Mouse (Mus musculus) embryonic facial prominence, embryonic 11.5 days (tissue): ENCODE measurements around the gene Zmynd8. TPM values are rescaled to one million over a fixed set of nuclear protein-coding genes. Genes with fewer than 3 reads are reported as not detected.

Experiments used
- ATAC-seq: fragments of 200-750 bp; cut with Nextera tagmentation; replicated peaks from 2 replicates; pipeline ENCODE4 v1.8.0; 2017; ENCODE audit warnings: low read depth; ENCODE audit not compliant: insufficient number of reproducible peaks, low FRiP score, low TSS enrichment
- DNase-seq: peaks from one replicate; pipeline ENCODE4 v3.0.0-alpha.2; 2015; ENCODE audit warnings: low spot score
- H3K27ac ChIP-seq: fragments of 300-500 bp; sonication (generic); replicated peaks from 2 replicates; pipeline ENCODE4 v1.5.1; 2014; ENCODE audit warnings: mild to moderate bottlenecking, low read depth, low read length, control low read depth
- H3K27me3 ChIP-seq: fragments of 300-500 bp; sonication (generic); 2 replicates; pipeline ENCODE4 v1.6.1; 2014; ENCODE audit warnings: mild to moderate bottlenecking, low read length, moderate library complexity, mixed read lengths; ENCODE audit not compliant: control insufficient read depth, insufficient read depth
- H3K36me3 ChIP-seq: fragments of 300-500 bp; sonication (generic); replicated peaks from 2 replicates; pipeline ENCODE4 v1.6.1; 2014; ENCODE audit warnings: low read depth, mild to moderate bottlenecking, low read length, moderate library complexity, mixed read lengths; ENCODE audit not compliant: control insufficient read depth, insufficient read depth
- H3K4me1 ChIP-seq: fragments of 300-500 bp; sonication (generic); 2 replicates; pipeline ENCODE4 v1.6.1; 2014; ENCODE audit warnings: low read length, mixed read lengths; ENCODE audit not compliant: control insufficient read depth, insufficient read depth
- H3K4me2 ChIP-seq: fragments of 300-500 bp; sonication (generic); 2 replicates; pipeline ENCODE4 v1.6.1; 2014; ENCODE audit warnings: low read depth, mild to moderate bottlenecking, control low read depth, low read length, moderate library complexity
- H3K4me3 ChIP-seq: fragments of 300-500 bp; sonication (generic); 2 replicates; pipeline ENCODE4 v1.5.1; 2014; ENCODE audit warnings: low read depth, low read length, control low read depth
- H3K9ac ChIP-seq: fragments of 300-500 bp; sonication (generic); replicated peaks from 2 replicates; pipeline ENCODE4 v1.6.1; 2014; ENCODE audit warnings: mild to moderate bottlenecking, control low read depth, low read length
- H3K9me3 ChIP-seq: fragments of 300-500 bp; sonication (generic); replicated peaks from 2 replicates; pipeline ENCODE4 v1.6.1; 2016; ENCODE audit warnings: mild to moderate bottlenecking, low read length, inconsistent platforms, mixed read lengths; ENCODE audit not compliant: control insufficient read depth
- WGBS: fragments of 180-500 bp; shearing (Covaris S2); extraction: QIAGEN DNeasy Blood & Tissue Kit; methylation state at CpG from one replicate; pipeline ENCODE4 v1.1.7; 2014; 5-methylcytosine and 5-hydroxymethylcytosine counted together
- polyA plus RNA-seq: library from polyadenylated mRNA; unstranded; fragments of >200 nt; fragmentation: Nextera tagmentation; extraction: Ambion mirVana; gene quantifications from 2 replicates; pipeline ENCODE4 v1.2.1, GENCODE M21; 2014

Zmynd8 gene
- polyA plus RNA-seq, 1 experiment from 2014 or later = 36.8 TPM

- DNase-seq (peak; percentile 74), ATAC-seq (no peak)
- Histone ChIP-seq H3K9ac (no peak overlapping the region), H3K4me1 (no peaks in the 10 kb centered on the region), H3K27ac (no peak overlapping the region), H3K4me2 (no peak overlapping the region), H3K27me3 (no peaks in the 10 kb centered on the region), H3K4me3 (no peak overlapping the region), H3K9me3 (no peaks in the 10 kb centered on the region), H3K36me3 (peaks cover 15% of the 10 kb centered on the region)
- 68% methylated on average over 9 of the region's 9 CpGs for WGBS
Measured at GRCm38 (mm10) chr2:165791657-165792056, 107.2 kb downstream of the Zmynd8 start.

DNA sequence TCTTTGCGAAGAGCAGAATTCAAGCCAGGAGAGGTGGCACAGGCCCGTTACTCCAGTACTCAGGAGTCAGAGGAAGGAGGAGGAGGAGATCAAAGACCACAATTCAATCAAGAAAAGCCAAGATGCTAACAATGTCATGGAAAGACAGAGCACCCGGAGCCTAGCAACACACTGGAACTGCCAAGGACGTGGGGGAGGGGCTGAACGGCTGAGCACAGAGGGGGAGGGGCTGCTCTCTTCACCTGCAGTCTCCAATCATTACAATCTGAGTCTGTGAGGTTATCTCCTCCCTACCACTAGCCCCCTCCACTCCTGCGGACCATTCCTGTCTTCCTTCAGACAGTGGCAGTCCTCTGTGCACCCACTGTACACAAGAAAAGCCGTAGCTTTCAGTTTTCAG lies 107.8 kb downstream of the Zmynd8 start:
- Histone ChIP-seq H3K4me2 (no peak overlapping the region), H3K27me3 (no peaks in the 10 kb centered on the region), H3K4me1 (no peaks in the 10 kb centered on the region), H3K9me3 (no peaks in the 10 kb centered on the region), H3K27ac (no peak overlapping the region), H3K4me3 (no peak overlapping the region), H3K36me3 (peaks cover 15% of the 10 kb centered on the region), H3K9ac (no peak overlapping the region)
- ATAC-seq = no peak
- DNase-seq = no peak
- WGBS = 81% methylated on average over 7 of the region's 7 CpGs

- H3K4me3 ChIP-seq = no peak overlapping the region
- ATAC-seq = no peak
Measured at GRCm38 (mm10) chr2:165789667-165790066, 109.1 kb downstream of the Zmynd8 start.

GRCm38 (mm10) chr2:165788796-165789195 lies 110.0 kb downstream of the Zmynd8 start:
- Histone ChIP-seq H3K4me1 (no peaks in the 10 kb centered on the region), H3K9ac (no peak overlapping the region), H3K4me3 (no peak overlapping the region), H3K4me2 (no peak overlapping the region), H3K27ac (no peak overlapping the region), H3K36me3 (peaks cover 13% of the 10 kb centered on the region), H3K27me3 (no peaks in the 10 kb centered on the region), H3K9me3 (no peaks in the 10 kb centered on the region)
- WGBS = 94% methylated on average over 9 of the region's 9 CpGs
- ATAC-seq (no peak), DNase-seq (no peak)

More at GRCm38 (mm10) chr2:165789667-165790066, 109.1 kb downstream of the Zmynd8 start:
- H3K4me1 ChIP-seq = no peaks in the 10 kb centered on the region
- no peak for DNase-seq
- no peak overlapping the region for H3K4me2 ChIP-seq
- no peak overlapping the region for H3K27ac ChIP-seq
- peaks cover 17% of the 10 kb centered on the region for H3K36me3 ChIP-seq
- H3K27me3 ChIP-seq = no peaks in the 10 kb centered on the region
- H3K9me3 ChIP-seq = no peaks in the 10 kb centered on the region
- H3K9ac ChIP-seq = no peak overlapping the region
- WGBS = 97% methylated on average over 3 of the region's 3 CpGs

DNA sequence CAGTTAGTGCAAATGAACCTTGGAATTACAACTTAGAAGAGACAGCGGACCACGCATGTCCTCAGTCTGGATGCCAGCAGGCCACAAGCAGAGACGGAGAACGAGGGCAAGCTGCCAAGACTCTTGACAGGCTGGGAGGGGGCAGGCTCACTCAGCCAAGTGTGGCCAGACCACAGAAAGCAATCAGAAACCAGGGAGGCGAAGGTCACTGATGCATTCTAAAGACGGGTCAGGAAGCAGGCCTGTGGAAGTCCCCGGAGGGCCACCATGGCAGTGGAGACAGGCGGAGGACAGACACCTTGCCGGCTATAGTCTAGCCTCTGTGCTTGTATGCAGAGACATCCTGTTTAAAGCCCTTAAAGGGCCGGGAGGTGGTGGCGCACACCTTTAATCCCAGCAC lies 110.8 kb downstream of the Zmynd8 start:
- H3K27me3 ChIP-seq = no peaks in the 10 kb centered on the region
- H3K9me3 ChIP-seq = no peaks in the 10 kb centered on the region
- 87% methylated on average over 11 of the region's 11 CpGs for WGBS
- no peak overlapping the region for H3K27ac ChIP-seq
- H3K36me3 ChIP-seq = peaks cover 13% of the 10 kb centered on the region
- H3K4me2 ChIP-seq = no peak overlapping the region
- DNase-seq = no peak
- H3K4me1 ChIP-seq = no peaks in the 10 kb centered on the region
- H3K4me3 ChIP-seq = no peak overlapping the region
- no peak for ATAC-seq
- no peak overlapping the region for H3K9ac ChIP-seq

DNA sequence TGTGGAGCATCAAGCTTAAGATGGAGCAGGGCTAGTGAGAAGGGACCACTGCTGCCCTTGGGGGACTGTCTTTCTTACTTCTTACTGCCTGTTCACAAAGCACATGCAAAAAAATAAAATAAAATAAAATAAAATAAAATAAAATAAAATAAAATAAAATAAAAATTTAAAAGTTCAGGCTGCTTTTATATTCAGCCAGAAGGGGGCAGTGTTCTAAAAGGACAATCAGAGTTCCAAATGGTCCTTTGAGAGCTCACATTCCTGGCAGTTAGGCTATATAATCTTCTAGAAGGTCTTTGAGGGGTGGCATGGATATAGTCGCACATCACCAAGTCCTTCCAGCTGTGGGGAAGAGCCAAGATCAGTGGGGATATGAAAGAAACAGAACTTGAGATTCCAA lies 112.3 kb downstream of the Zmynd8 start:
- Histone ChIP-seq H3K27ac (no peak overlapping the region), H3K4me2 (no peak overlapping the region), H3K9ac (no peak overlapping the region), H3K4me1 (no peaks in the 10 kb centered on the region), H3K36me3 (peaks cover 9% of the 10 kb centered on the region), H3K4me3 (no peak overlapping the region), H3K9me3 (no peaks in the 10 kb centered on the region), H3K27me3 (no peaks in the 10 kb centered on the region)
- WGBS = 78% methylated on average over 1 of the region's 1 CpGs
- DNase-seq (peak; percentile 47), ATAC-seq (no peak)

DNA sequence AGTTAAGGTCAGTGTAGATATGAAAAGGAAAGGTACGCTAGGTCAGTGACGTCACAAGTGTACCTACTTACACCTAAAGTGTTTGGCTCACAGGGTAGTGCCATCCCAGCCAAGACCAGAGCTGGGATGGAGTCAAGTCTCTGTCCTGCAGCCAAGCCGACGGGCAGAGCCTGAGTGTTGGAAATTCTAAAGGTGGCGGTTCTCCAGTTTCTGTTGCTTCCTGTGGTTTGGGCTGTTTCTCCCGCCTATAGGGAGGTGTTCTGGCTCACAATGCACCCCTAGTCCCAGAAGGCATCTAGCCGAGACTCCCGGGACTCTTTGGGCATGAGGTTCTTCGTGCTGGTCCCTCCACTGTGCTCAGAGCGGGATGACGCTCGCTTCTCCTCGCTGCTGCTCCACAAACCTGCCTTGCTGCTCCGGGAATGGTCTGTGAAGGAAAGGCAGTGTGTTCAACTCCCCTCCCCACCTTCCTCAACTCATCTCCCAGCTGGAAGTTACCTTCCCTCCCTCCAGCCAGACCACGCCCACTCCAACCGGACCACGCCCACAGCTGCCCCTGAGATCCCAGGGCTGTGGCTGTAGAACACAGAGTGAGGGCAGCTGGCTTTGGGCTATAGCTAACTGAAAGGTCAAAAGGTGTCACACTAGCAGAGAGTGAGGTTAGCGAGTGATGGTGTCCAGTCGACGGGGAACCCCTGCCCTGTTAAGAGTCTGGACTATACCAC lies 113.3 kb downstream of the Zmynd8 start:
- 83% methylated on average over 20 of the region's 20 CpGs for whole genome bisulfite sequencing
- Histone ChIP-seq H3K36me3 (peaks cover 9% of the 10 kb centered on the region), H3K27ac (no peak overlapping the region), H3K9me3 (no peaks in the 10 kb centered on the region), H3K4me2 (no peak overlapping the region), H3K4me3 (no peak overlapping the region), H3K27me3 (no peaks in the 10 kb centered on the region), H3K9ac (no peak overlapping the region), H3K4me1 (no peaks in the 10 kb centered on the region)
- ATAC-seq (no peak), DNase-seq (no peak)

- 34% methylated on average over 5 of the region's 5 CpGs for WGBS
- H3K36me3 ChIP-seq = peaks cover 5% of the 10 kb centered on the region; the same call in 1 of the 2 replicates
Measured at GRCm38 (mm10) chr2:165782324-165782723, 116.5 kb downstream of the Zmynd8 start.

More at GRCm38 (mm10) chr2:165782324-165782723, 116.5 kb downstream of the Zmynd8 start:
- no peak overlapping the region for H3K4me2 ChIP-seq
- H3K9ac ChIP-seq = no peak overlapping the region
- no peaks in the 10 kb centered on the region for H3K9me3 ChIP-seq
- ATAC-seq (no peak), DNase-seq (peak; percentile 90)
- no peak overlapping the region for H3K4me3 ChIP-seq
- H3K27me3 ChIP-seq = no peaks in the 10 kb centered on the region
- H3K27ac ChIP-seq = no peak overlapping the region
- H3K4me1 ChIP-seq = no peaks in the 10 kb centered on the region
